Mouse (Mus musculus): ENCODE data around the gene Bves. TPM values are rescaled to one million over a fixed set of nuclear protein-coding genes. Genes with fewer than 3 reads are reported as not detected.

Gene Bves
- polyA plus RNA-seq, 1 experiment = 0.55 TPM

DNA sequence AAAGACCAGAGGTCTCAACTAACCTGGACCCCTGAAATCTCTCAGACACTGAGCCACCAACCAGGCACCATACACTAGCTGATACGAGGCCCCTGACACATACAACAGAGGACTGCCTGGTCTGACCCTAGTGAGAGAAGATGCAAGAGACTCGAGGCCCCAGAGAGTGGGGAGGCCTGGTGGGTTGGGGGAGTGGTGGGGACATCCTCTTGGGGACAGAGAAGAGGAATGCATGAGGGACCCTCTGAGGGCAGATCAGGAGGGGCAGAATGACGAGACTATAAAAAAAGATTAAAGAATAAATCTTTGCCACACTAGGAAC is 47.0 kb downstream of the Bves start:
- H3K4me1 ChIP-seq (ENCODE audit: control insufficient read depth, insufficient read depth, insufficient read length, low read length) = no peaks in the 10 kb centered on the region
- no peak overlapping the region for H3K4me3 ChIP-seq (ENCODE audit: insufficient read depth, low read depth, low read length)
- no peak overlapping the region for H3K27ac ChIP-seq (replicated peaks; ENCODE audit: low read depth, low read length)

DNA sequence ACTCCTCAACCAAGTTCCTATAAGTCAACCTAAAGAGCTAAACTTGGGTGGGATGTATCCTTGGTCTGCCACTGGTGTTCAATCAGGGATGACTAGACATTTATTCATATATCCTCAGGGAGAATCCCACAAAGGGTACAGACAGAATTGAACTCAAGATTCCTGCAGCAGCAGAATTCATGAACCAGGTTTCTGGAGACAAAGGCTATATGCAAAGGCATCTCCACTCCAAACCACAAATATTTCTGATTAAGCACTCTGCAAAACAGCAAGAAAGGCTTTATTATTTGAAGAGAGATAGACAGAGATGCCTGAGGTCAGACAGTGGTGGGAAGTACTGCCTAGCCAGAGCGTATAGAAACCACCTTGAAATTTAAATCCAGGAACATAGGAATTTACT is 62.6 kb downstream of the Bves start:
- Histone ChIP-seq H3K27ac (replicated peaks; ENCODE audit: low read depth, low read length) (no peak overlapping the region), H3K4me3 (ENCODE audit: insufficient read depth, low read depth, low read length) (no peak overlapping the region), H3K4me1 (ENCODE audit: control insufficient read depth, insufficient read depth, insufficient read length, low read length) (no peaks in the 10 kb centered on the region)

DNA sequence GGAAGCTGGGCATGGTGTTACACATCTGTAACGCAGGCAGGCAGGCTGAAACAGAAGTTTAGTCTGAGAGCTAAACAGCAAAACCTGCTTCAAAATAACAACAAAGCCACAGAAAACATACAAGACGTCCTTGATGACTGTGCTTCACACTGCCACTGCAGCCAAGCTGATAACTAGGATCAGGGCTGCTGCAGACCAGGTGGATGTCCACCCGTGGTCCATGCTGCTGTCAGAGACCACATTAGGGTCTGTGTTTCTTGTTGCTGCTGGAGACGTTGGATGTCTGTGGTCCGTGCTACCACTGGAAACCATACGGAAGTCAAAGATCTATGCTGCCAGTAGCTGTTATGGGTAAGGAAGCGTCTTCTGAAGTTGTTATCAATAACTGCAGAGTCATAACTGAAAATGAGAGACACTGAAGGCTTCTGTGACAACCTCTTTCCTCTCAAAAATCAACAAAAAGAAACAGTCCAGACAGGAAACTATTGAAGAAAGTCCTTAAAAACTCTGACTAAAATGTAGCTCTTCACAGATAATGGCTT is 64.2 kb downstream of the Bves start:
- H3K27ac ChIP-seq (replicated peaks; ENCODE audit: low read depth, low read length) = no peak overlapping the region
- H3K4me1 ChIP-seq (ENCODE audit: control insufficient read depth, insufficient read depth, insufficient read length, low read length) = no peaks in the 10 kb centered on the region
- H3K4me3 ChIP-seq (ENCODE audit: insufficient read depth, low read depth, low read length) = no peak overlapping the region

DNA sequence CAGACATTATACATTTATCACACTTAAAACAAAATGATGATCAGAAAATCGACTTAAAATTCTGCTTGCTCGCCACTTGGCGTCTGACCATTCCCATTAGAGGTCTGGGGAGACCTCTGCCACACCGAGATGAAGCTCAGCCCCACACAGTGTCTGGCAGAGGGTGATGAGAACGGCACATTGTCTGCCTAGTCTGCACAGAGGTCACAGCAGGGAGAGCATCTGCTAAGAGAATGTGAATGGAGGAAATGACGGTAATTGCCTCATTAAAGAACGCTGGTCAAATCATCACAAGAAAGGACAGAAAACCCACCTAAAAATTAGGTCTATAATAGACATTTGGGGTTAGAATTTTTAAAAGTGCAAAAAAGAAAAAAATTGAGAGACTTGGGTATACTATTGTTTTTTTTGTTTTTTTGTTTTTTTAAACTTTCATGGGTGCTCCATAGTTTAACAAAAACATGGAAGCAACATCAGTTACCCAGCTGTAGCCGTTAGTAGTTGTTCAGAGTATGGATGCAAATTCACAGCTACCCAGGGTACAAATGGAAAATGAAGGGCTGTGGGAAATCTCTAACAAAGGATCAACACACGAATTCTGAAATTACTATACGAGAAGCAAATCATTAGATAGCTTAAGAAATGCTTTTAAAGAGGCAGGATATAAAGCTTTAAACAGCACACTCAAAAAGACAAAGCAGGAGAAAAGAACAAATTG is 75.2 kb downstream of the Bves start:
- Histone ChIP-seq H3K27ac (replicated peaks; ENCODE audit: low read depth, low read length) (no peak overlapping the region), H3K4me1 (ENCODE audit: control insufficient read depth, insufficient read depth, insufficient read length, low read length) (no peaks in the 10 kb centered on the region; the same call in 1 of the 2 replicates), H3K4me3 (ENCODE audit: insufficient read depth, low read depth, low read length) (no peak overlapping the region)

DNA sequence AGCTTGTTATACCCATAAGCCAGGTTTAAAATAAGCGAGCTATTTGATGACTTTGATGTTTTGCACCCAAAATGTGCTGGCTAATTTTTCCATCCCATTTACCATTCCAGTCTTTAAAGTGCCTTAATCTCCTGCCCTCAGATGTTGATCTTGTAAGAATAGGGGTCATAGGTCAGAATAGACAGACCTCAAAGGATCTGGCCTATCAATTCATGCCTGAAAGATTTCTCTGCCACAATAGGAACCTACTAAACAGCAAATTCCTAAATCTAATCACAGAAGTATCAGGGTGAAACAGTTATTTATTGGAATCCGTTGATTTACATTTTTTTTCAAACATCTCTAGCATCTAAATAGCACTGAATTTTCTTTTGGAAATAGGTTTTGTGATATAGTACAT is 76.2 kb downstream of the Bves start:
- no peak overlapping the region for H3K27ac ChIP-seq (replicated peaks; ENCODE audit: low read depth, low read length)
- H3K4me3 ChIP-seq (ENCODE audit: insufficient read depth, low read depth, low read length) = no peak overlapping the region

DNA sequence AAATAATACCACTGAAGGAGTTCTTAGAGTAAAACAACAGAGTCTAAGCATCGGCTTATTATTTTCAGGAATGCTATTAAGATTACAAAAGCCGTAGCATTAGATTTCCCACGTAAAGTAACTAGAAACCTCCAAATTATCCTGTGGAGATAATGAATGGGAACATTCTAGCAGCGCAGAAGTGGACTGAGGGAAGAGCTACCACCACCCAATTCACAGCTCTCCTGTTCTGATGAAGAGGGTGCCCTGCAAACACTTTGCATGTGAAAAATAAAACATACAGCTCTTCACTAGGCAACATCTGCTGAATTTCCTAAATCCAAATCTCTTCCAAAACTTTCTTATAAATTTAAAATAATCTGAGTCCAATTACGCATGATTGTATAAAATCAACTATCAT is 76.6 kb downstream of the Bves start:
- no peak overlapping the region for H3K27ac ChIP-seq (replicated peaks; ENCODE audit: low read depth, low read length)
- no peaks in the 10 kb centered on the region; the same call in 1 of the 2 replicates for H3K4me1 ChIP-seq (ENCODE audit: control insufficient read depth, insufficient read depth, insufficient read length, low read length)
- H3K4me3 ChIP-seq (ENCODE audit: insufficient read depth, low read depth, low read length) = no peak overlapping the region

More for the DNA sequence above, 76.2 kb downstream of the Bves start:
- no peaks in the 10 kb centered on the region; the same call in 1 of the 2 replicates for H3K4me1 ChIP-seq (ENCODE audit: control insufficient read depth, insufficient read depth, insufficient read length, low read length)

Other genes starting within 250 kb of the Bves start
- 0.83 TPM in 1 of 2 replicates, not detected in the other for gene Popdc3, start 157.7 kb upstream of the Bves start, polyA plus RNA-seq (2012; ENCODE audit: insufficient read depth, insufficient read length, missing spikeins)
- not detected in 2 replicates for gene Lin28b, start 150.6 kb downstream of the Bves start, polyA plus RNA-seq (2012; ENCODE audit: insufficient read depth, insufficient read length, missing spikeins)
- 3.7 and 4.4 TPM in 2 replicates for gene Hace1, start 242.1 kb downstream of the Bves start, polyA plus RNA-seq (2012; ENCODE audit: insufficient read depth, insufficient read length, missing spikeins)